Mouse (Mus musculus) B cell, adult 67 days (primary cell): Measurements from ENCODE around the gene Olfr992. TPM values are rescaled to one million over a fixed set of nuclear protein-coding genes. Genes with fewer than 3 reads are reported as not detected.

ENCODE experiments used
- total RNA-seq, 2 experiments: library from RNA; stranded (reverse); gene quantifications; 4 replicates each; pipeline ENCODE4 v1.2.4; 2023

Gene Olfr992
- not detected for total RNA-seq

DNA sequence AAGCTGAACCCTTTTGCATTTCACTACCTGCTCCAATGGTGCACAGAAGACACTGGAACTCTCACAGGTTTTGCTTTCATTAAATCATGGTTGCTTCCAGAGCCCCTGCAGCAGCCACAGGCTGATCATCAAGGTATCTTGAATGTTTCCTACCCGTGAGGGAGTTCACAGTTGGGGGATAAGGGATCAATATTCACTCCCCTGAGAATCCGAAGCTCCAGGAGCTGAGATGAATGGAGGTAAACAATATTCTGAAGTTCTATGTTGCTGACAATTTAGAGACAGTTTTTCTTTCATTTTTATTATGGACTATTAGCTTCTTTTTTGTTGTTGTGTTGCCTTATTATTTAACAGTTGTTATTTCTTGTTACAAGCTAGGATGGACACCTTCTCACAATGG, at the start of gene Olfr992:
Gene Olfr992, minus strand, starts transcription at position 101 of the 400 bp plus-strand sequence.

GRCm38 (mm10) chr2:85443539-85443938, 34.3 kb upstream of the Olfr992 start, which contains the start of gene Olfr995:
Gene Olfr995, minus strand, starts transcription at chr2:85443639.

GRCm38 (mm10) chr2:85436351-85436750, 27.1 kb upstream of the Olfr992 start, which contains the start of gene Olfr994:
Gene Olfr994, minus strand, starts transcription at chr2:85436451.

GRCm38 (mm10) chr2:85414777-85415176, 5.5 kb upstream of the Olfr992 start, which contains the start of gene Olfr993:
Gene Olfr993, minus strand, starts transcription at chr2:85414877.

DNA sequence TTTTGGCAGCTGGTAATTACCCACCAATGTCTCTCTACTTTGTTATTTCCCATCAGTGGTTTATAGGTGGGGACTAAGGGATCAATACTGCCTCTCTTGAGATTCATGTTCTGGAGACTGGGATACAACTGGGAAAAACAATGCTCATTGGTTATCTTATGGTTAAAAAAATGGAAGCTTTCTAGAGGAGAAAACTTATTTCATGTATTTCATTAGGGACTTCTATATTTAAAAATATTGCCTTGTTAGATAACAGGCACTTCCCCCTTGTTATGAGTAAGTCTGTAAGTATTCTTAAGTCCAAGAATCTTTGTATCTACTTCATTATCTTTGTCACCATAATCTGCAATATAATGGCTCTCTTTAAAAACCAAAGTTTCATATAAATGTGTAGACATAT, 46.1 kb downstream of the Olfr992 start, which contains the start of gene Olfr988:
Gene Olfr988, minus strand, starts transcription at position 101 of the 400 bp plus-strand sequence.

Other genes with a start within 250 kb of the Olfr992 start
- gene Lrrc55, start 212.3 kb downstream of the Olfr992 start, total RNA-seq = not detected
- gene Olfr987, start 70.2 kb downstream of the Olfr992 start, total RNA-seq = not detected
- gene Olfr988, start 46.2 kb downstream of the Olfr992 start, total RNA-seq = not detected
- gene Olfr993, start 5.4 kb upstream of the Olfr992 start, total RNA-seq = not detected
- not detected for gene Olfr994, start 27.0 kb upstream of the Olfr992 start, total RNA-seq
- gene Olfr995, start 34.2 kb upstream of the Olfr992 start, total RNA-seq = not detected
- not detected for gene 4833423E24Rik, start 109.6 kb upstream of the Olfr992 start, total RNA-seq
- gene Olfr996, start 169.7 kb upstream of the Olfr992 start, total RNA-seq = not detected
- gene Olfr998, start 179.5 kb upstream of the Olfr992 start, total RNA-seq = not detected
- not detected for gene Olfr1000, start 202.4 kb upstream of the Olfr992 start, total RNA-seq
- gene Olfr1002, start 241.2 kb upstream of the Olfr992 start, total RNA-seq = not detected